Mouse (Mus musculus) kidney, postnatal 25 days (tissue): Measurements from ENCODE around the gene Msh3.
A peak's percentile ranks its signal among the peaks of the same experiment; 100 is the strongest.
"Not testable (repeated sequence)": the region's sequence is repeated elsewhere in the genome, so short reads cannot be mapped to it uniquely, and the experiment has no call there.

Experiments used
- DNase-seq, 2 experiments: peaks; one replicate each; pipeline ENCODE4 v3.0.0; 2021; ENCODE audit warnings: mixed read lengths in 2 of 2

Gene Msh3

DNA sequence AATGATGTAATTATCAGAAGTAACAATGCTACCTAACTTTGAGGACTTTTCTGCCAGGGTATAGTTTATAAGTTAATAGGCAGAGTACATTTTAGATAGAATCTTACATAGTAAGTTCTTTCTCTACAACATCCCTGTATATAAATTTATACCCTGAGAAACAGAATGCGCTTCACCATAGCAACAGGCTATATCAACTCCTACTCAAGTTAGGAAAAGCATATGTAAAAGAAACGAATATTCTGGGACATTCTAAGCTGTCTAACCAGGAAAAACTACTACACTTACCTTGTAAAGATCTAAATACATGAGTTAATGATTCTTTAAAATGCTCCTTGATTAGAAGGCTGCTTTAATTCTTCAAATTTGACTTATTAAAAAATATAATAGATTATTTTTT, 107.2 kb downstream of the Msh3 start:
- no peak for DNase-seq

DNA sequence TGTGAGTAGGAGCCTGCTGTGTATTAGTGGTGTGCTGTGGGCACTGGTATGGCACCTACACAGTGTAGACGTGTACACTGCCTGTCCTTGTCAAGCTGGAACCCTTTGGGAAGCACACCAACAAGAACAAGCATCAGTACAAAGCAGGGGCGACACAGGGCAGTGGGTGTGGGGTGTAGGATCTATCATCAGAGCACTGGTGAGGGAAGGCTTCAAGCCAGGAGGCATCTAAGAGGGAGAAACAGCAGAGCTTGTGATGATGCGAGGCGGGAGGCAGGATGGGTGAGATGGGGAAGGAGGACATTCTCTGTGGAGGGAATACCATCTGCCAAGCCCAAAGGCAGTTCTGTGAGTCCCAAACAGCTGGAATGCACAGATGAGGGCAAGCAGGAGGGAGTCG, 107.8 kb downstream of the Msh3 start:
- no peak for DNase-seq

DNA sequence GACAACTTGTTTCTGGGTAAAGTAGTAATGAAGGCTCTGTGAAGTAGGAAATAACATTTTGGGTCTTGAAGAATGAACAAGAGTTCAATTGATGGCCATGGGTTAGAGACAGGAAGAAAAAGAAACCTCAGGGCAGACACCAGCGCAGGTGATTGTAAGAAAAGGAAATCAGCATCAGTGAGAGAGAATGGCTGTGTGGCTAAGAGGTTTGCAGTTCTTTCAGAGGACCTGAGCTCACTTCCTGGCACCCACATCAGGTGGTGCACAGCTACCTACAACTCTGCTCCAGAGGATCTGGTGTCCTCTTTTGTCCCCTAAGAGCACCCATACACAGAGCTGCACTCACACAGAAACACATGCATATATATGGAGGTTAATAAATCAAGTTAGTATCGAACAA, 110.1 kb downstream of the Msh3 start:
- no peak for DNase-seq

DNA sequence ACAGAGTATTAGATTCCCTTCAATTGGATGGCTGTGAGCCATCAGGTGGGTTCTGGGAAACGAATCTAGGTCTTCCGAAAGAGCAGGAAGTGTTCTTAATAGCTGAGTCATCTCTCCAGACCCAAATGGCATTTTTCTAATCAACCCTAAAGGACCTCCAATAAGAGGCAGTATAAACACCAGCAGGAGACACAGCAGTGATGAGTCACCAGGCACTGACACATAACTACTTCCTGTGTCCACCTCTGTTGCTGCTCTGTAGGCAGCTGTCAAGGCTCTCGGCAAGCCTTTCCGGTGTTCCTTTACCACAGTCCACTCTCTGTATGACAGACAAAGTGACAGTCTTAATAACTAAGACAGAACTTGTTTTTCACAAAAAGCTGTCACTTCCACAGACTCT, 113.4 kb downstream of the Msh3 start:
- DNase-seq, result peak in 1 of 2 experiments; percentile 39

DNA sequence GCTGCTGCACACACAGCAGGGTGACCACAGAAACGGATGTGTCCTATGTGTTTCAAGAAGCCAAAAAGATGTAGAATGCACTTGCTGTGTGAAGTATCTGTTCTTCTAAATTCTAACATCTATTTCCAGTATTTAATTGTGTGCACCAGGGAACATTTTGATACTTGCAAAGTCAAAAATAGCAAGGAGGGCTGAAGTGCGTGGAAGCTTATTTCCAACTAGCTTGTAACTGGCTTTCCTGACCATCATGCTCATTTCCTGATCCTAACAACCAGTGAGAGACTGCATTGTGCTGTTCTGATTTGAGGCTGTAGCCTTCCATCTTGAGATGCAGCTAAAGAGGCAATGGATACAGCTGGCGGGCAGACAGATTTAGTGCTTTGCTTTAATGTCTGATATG, 116.9 kb downstream of the Msh3 start:
- no peak for DNase-seq

DNA sequence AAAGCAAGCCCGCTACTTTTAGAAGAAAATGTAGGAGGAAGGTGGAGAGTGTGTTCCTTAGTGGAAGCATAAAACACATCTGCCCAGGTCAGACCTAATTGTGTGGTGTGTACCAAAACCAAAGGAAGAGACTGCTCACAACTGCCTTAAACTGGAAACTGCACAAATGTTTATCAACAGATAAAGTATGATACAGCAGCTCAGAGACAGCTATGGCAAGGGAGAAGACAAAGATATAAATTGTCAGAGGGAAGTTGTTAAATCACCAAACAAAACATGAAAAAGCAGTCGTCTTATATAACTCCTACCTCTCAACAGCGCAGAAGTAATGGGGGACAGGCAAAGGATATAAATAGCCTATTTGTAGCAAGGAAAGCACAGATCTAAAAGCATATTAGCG, 117.8 kb downstream of the Msh3 start:
- no peak for DNase-seq

DNA sequence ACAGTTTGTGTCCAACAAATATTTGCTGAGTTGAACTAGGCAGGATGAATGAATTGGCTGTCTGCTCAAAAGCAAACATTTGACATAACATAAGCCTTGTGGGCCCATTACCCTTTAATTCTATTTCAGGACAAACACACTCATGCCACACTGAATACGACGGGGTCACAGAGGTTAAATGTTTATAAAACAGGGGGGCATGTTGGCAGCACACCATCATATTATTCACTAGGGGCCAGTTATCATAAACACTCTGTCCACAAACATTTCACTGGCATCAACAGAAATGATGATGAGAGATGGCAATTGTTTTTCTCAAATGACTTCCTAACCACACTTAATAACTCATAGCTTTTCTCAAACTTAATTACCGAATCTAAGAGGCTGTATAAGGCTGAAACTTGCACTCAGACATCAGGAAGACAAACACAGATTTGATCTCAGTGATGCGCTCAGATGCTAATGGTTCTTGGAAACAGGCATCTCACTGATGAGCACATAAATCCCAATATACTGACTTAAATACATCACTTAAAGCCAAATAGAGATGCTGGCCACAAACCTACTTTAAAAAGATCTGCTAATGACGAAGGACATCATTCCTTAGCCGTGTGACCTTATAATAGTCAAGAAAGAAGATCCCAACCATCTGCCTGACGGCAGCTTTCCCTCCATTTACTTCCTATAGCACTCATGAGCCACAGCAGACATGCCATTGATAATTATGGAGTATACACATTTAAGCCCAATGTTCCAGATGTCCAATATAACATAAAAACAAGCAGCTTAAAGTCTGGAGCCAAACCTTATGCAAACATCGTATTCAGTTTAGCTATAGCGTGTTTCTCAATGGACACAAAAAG, 122.5 kb downstream of the Msh3 start:
- no peak for DNase-seq

DNA sequence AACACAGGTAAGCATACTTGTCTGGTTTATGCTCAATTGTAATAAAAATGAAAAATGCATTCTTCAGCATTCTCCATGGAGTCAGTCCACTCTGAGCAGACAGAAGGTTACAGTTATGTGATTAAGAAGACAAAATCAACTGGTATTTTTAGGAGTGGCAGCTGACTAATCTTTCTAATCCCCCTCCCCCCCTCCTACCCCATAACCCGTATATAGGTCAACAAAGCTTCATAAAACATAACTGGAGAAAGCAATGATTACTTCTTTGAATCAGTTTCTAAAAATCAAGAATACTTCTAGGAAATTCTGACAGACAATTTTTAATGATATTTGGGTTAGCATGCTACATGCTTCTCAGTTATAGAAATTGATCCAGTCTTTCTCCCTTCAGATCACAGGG, 126.8 kb downstream of the Msh3 start:
- no peak for DNase-seq

DNA sequence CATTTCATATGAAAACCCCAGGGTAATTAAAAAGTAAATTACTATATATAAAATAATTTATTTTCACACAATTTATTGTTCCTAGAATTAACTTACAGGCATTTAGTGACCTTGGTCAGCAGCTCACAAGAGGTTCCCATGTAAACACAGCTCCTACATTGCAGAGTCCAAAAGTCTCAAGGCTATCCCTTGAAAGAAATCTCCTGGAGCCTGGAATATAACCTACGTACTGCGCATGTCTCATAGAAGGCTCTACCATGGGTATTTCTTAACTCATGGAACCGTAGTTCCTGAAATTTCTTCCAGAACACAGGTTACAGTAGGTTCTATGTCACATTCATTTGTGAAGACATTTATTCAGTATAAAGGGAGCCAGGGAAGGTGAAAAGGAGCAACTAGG, 131.2 kb downstream of the Msh3 start:
- DNase-seq, result no peak

DNA sequence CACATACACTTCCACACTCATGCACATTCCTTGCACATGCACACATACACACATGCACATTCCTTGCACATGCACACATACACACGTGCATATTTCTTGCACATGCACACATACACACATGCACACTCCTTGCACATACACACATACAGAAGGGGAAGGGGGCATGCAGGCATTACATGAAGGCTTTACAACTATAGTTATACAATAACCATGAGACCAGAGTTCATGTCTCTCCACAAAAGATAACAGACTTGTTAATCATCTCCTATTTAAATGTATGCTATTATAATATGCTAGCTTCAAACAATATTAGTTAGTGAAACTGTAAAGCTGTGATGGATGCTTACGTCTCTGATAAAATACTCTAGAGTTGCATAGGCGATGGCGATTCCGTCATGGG, 132.0 kb downstream of the Msh3 start:
- no peak for DNase-seq

DNA sequence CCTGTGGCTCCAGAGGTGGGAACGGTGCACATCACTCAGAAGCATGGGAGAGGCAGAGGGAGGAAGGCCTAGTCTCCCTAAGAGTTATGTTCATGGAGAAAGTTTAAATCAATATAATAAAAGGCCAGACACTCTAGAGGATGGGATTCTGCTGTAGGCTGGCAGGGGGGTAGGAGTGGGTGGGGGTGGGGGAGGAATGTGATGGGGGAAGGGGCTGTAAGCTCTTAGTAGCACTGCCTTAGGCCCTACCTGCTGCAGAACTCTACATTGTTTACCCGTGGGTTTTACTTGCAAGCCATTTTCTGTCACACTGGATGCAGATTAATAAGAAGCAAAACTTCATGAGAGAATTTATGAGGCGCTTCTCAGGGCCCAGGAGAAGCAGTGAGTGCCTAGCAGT, 135.0 kb downstream of the Msh3 start:
- DNase-seq, result no peak

DNA sequence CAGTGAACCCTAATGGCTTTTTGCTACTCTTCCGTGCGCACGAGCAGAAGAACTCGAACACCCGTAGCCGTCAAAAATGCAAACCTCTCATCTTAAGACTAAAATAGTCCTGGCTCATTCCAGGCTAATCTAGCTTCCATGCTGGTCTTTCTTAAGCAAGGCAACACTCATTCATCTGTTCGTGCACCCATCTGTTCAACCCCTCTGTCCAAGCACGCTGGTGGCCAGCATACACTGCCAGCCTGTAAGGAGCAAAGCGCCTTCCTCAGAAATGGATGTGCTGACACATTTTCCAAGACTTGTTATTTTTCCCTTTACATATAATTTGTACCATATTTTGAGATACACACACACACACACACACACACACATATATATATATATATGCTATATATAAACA, 137.6 kb downstream of the Msh3 start:
- DNase-seq, result no peak

DNA sequence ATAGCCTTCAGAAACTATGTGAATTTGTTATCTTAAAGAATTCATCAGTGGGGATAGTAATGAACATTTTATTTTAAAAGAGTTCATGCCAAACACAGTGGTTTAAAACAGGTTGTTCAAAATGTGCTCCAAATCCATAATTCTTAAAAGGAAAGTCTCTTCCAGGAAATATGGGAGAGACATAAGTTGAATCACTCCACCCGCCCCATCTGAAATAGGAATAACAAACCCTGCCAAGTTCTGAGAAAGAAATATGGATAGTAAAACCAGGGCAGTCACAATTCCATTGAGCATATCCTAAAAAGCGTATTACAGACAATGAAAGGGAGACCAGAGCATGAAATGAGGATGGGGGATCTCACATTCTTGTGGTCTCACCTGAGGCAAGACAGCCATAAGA, 157.9 kb downstream of the Msh3 start:
- no peak for DNase-seq

DNA sequence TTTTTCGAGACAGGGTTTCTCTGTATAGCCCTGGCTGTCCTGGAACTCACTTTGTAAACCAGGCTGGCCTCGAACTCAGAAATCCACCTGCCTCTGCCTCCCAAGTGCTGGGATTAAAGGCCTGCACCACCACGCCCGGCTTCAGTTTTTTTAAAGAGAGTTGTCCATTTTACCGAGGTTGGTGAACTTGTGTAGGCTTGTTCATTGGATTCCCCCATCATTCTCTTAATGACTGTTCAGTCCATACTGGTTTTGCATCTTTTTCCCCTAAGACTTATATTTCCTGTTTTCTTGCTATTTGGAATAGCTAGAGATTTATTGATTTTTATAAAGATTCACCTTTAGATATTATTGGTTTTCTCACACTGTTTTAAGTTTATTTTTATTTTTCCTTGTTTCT, 161.0 kb downstream of the Msh3 start:
- not testable (repeated sequence) for DNase-seq

DNA sequence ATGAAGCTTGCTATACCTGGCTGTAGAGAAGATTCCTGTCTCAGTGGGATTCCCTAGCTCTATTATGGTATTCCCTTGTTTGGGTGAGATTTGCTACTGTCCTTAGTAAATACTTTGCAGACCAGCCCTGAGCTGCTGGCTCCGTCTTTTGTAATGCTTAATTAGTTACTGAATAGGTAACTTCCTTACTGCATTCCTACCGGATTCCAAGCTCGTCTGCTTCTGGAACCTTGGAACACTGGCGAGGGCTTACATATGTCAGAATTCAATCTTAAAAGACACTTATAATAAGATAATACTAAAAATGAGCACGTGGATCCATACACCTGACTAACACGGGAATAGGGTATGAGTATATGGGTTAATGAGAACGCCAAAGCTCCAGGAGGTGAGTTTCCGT, 182.1 kb downstream of the Msh3 start:
- DNase-seq, result peak in 1 of 2 experiments; percentile 23
